Mouse (Mus musculus) heart, postnatal 14 days (tissue): ENCODE results near the gene Soga1. TPM values are rescaled to one million over a fixed set of nuclear protein-coding genes. Genes with fewer than 3 reads are reported as not detected.

ENCODE experiments used
- DNase-seq, 2 experiments: peaks; one replicate each; pipeline ENCODE4 v3.0.0; 2021 to 2022
- intact Hi-C: fragments of 180-260 bp; cut with DNase I; formaldehyde crosslinking; loops from one replicate; pipeline ENCODE4 v1.15.1; 2025
- long read RNA-seq, 2 experiments: library from polyadenylated mRNA; stranded (forward); transcript quantifications; one replicate each; pipeline ENCODE4 v2.0.0; 2021
- total RNA-seq, 2 experiments: library from RNA; stranded (reverse); gene quantifications; 2 replicates each; pipeline ENCODE4 v1.2.3; 2021

Soga1 gene
- total RNA-seq: 10 to 100 TPM; 22.8 to 23.8 TPM
- long read RNA-seq, experiment 1, partial matches to known transcripts: 2 of 3 reads
- long read RNA-seq, experiment 1, other reads (novel, unspliced or antisense): 1 of 3 reads
- long read RNA-seq, experiment 2, partial matches to known transcripts: 0 of 1 reads
- long read RNA-seq, experiment 2, other reads (novel, unspliced or antisense): 1 of 1 reads

GRCm38 (mm10) chr2:157078793-157079700 is at the start of gene Soga1:
Gene Soga1 (minus strand): TSS chr2:157079254.
- DNase-seq: peak; percentile 91 to 96
- intact Hi-C loops: loop anchor here (2.0 to 5.0 kb wide), 2 partner anchors 37 to 48 kb away; no protein-coding TSS in a partner anchor

GRCm38 (mm10) chr2:157128072-157128471 is 49.0 kb upstream of the Soga1 start:
- DNase-seq: no peak

GRCm38 (mm10) chr2:157127370-157127769 is 48.3 kb upstream of the Soga1 start:
- DNase-seq: no peak
- intact Hi-C loops: no loop called here

More at GRCm38 (mm10) chr2:157128072-157128471, 49.0 kb upstream of the Soga1 start:
- intact Hi-C loops: no loop called here

- intact Hi-C loops: no loop called here
- no peak for DNase-seq
Measured at GRCm38 (mm10) chr2:157125246-157125645, 46.2 kb upstream of the Soga1 start.

GRCm38 (mm10) chr2:157121766-157122165 is 42.7 kb upstream of the Soga1 start:
- intact Hi-C loops: no loop called here
- DNase-seq: no peak

GRCm38 (mm10) chr2:157119075-157119474 is 40.0 kb upstream of the Soga1 start:
- intact Hi-C loops: no loop called here
- no peak for DNase-seq

GRCm38 (mm10) chr2:157118556-157118955 is 39.5 kb upstream of the Soga1 start:
- intact Hi-C loops: no loop called here
- no peak for DNase-seq

- DNase-seq: no peak
- intact Hi-C loops: no loop called here
Measured at GRCm38 (mm10) chr2:157116964-157117363, 37.9 kb upstream of the Soga1 start.

GRCm38 (mm10) chr2:157108236-157108635 is 29.2 kb upstream of the Soga1 start:
- no peak for DNase-seq
- intact Hi-C loops: no loop called here

- intact Hi-C loops: no loop called here
- no peak for DNase-seq
Measured at GRCm38 (mm10) chr2:157104454-157104853, 25.4 kb upstream of the Soga1 start.

- no peak for DNase-seq
- intact Hi-C loops: no loop called here
Measured at GRCm38 (mm10) chr2:157102256-157102655, 23.2 kb upstream of the Soga1 start.

GRCm38 (mm10) chr2:157101650-157102049 is 22.6 kb upstream of the Soga1 start:
- intact Hi-C loops: no loop called here
- DNase-seq: no peak

GRCm38 (mm10) chr2:157100319-157100605 is 21.2 kb upstream of the Soga1 start:
- intact Hi-C loops: no loop called here
- DNase-seq: no peak

- no peak for DNase-seq
- intact Hi-C loops: loop anchor here (5.0 kb wide), 1 partner anchor 292 kb away; no protein-coding TSS in a partner anchor
Measured at GRCm38 (mm10) chr2:157099532-157100318, 20.7 kb upstream of the Soga1 start.

- intact Hi-C loops: loop anchor here (2.0 to 5.0 kb wide), 3 partner anchors 64 to 288 kb away; no protein-coding TSS in a partner anchor
- DNase-seq: peak; percentile 76 to 90
Measured at GRCm38 (mm10) chr2:157095005-157095755, 16.1 kb upstream of the Soga1 start.

GRCm38 (mm10) chr2:157092024-157092423 is 13.0 kb upstream of the Soga1 start:
- DNase-seq: peak in 1 of 2 experiments; percentile 52
- intact Hi-C loops: no loop called here

- intact Hi-C loops: no loop called here
- DNase-seq: no peak
Measured at GRCm38 (mm10) chr2:157087536-157088317, 8.7 kb upstream of the Soga1 start.

- no peak for DNase-seq
- intact Hi-C loops: no loop called here
Measured at GRCm38 (mm10) chr2:157086796-157087195, 7.7 kb upstream of the Soga1 start, which contains the start of gene Tldc2. Gene Tldc2 (plus strand): TSS chr2:157087055.
